Mouse (Mus musculus): ENCODE measurements at regions not wholly inside any gene's neighbourhood (a gene's known extent, or its start where the extent isn't known, plus 50 kb on each side); places are given as distances from the start of the nearest gene placed in this dataset.

DNA sequence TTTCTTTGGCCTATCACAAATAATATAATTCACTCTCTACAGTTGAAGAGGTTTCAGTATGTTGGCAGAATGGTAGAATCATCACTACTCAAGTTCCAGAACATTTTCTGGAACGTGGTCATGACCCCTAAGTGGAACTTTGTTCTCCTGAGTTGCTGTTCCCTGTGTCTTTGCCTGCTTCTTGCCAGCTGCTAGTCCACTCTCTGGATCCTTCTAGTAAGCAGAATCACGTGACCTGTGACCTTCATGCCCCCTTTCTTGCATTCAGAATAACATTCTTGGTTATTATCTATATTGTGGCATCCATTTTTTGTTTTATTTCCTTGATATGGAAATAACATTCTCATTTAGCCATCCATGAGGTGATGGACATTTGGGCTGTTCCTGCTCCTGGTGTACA is 291.5 kb upstream of the Sall1 start:
- no peak for DNase-seq (ENCODE audit: low read depth, low spot score)

DNA sequence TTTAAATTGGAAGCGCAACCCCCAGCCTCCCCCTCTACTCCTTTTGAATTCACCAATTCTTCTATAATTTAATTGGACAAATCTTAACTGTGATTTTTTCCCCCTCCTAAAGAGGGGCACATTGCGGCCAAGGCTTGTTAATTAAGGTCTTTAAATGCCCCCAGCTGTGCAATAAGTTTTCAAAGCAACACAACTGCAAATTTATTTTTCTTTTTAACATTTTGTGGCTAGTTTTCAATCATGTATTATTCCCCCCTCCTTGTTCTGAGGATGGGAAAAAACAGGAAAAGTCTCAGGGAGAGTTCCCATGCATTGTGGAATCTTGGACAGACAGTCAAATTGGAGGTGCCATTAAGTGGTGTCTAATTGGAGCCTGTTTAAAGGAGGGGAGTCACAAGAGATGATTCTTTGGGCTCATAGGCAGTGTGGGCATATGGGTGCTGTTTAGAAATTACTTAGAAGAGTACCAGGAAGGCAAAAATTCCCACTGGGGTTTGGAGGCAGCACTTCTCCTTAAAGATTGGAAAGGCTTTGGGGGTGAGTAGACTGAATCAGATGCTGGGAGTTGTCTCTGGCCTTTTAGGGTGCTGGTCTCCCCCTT is 281.9 kb upstream of the Sall1 start:
- no peak for DNase-seq (ENCODE audit: low read depth, low spot score)

DNA sequence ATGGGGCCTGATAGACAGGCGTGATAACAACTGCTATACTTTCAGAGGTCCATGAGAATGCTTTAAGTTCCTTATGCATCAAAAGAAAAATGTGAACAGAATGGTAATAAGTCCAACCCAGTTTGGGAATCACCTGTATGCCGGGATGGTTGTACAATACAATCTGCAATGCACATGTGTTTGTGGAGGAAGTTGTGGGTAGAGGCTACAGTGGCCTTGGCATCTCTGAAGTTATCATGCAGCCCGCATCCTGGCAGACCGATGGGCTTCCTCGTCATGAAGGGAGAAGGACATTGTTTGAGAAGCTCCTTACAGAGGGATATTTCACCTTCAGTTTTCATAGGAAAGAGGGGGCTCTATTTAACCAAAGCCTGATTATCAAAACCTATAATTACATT is 281.3 kb upstream of the Sall1 start:
- DNase-seq (ENCODE audit: low read depth, low spot score) = no peak

DNA sequence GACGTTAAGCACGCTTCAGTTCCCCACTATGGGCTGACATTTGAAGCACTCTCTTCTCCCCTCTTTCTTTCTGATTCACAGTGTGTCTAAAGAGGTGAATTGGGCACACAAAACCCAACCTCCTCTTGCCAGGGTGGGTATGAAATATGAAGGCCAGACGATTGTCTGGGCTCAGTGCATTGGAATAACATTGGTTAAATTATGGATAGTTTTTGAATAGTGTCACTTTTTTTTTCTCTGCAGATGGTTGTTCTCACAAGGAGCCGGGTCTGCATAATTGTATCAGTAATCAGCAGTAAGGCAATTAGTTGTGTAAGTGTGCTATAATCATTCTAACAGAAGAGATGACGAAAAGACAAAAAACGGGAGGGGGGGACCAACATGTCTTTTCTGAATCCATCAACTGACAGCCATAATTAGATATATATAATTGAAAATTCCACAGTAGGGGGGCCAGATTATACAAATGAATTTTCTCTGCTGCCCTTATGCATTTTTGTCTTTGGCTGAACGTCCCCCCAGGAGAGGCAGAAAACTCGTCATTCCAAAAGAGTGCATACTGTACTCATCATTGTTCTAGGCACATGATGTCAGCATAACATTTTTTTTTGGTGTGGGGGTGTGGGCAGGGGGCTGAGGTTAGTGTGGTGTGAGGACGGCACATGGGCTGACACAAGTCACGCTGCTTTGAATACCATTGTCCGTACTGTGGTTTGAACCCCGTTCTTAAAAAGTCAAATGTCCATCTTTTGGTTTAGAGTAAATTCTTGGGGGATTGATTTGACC is 280.7 kb upstream of the Sall1 start:
- no peak for DNase-seq (ENCODE audit: low read depth, low spot score)

DNA sequence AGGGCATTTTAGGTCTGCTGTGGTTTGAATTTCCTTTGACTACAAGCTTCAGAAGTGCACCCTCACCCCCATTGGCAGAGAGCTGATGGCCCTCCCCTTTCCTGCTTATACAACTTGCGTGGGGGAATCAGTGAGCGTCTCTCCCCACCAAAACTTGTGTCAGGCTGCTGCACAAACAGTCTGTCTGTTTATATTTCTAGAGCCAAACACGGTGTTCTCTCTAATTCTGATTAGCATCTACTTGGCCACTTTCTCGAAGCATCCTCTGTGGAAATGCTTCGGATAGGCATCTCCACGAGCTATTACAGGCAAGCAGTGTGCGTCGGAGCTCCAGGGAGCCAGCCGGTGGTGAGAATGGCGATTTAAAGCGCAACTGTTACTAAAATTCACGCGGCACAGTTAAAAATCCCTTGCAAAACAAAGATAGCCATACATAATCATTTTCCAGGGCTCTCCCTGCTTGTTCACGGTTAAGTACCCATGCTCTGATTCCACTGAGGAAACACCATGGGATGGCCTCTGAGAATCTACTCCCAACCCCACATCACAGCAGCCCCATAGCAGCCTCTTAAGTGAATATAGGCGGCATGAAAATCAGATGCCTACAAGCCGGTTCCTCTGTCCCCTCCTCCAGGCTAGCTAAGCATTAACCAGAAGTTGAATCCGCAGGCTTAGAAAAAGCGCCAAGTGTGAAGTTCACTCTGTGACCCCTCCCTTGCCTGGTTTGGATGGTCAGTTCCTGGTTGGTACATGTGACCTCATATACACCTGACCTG is 273.7 kb upstream of the Sall1 start:
- no peak for DNase-seq (ENCODE audit: low read depth, low spot score)

DNA sequence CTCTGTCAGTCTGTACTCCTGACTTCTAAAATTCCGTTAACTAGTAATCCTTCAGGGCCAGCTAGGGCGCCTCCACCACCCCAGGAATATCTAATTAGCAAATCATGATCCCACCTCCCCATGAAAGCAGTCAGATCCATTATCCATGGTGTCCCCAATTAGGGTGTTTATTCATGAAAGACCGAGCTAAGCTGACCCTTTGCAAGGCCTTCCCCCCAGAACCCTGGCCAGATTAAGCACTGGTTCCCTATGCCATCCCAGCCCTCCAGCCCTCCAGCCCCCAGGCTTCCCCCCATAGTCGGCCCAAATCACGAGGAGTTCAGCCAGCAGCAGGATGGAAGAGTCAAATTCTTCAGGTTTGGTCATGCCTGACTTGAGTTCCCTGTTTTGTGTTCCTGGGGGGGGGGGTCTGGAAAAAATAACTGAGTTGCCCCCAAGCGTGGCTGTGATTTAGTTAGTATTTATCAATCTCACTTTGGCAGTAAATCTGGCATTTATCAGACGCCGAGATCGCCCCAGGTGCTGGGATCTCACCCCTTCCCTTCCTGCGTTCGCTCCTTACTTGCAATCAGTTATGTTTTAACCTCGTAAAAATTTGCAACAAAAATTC is 272.7 kb upstream of the Sall1 start:
- no peak for DNase-seq (ENCODE audit: low read depth, low spot score)

DNA sequence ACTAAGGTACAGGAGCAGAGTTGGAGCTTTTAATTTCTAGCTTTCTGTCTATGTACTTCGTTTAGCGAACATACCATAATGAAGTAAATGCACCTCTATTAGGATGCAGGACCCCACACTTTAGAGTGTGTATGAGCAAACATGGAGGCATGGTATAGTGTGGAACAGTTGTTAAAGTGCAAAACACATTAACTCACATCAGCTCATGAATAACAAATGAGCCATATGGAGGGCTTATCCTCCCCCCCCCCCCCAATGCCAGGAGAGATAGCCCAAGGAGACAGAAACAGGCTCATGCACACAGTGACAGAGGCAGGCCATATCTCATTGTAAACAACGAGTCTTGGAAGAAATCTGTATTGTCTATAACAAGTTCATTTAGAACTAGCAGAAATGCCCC is 270.9 kb upstream of the Sall1 start:
- no peak for DNase-seq (ENCODE audit: low read depth, low spot score)

DNA sequence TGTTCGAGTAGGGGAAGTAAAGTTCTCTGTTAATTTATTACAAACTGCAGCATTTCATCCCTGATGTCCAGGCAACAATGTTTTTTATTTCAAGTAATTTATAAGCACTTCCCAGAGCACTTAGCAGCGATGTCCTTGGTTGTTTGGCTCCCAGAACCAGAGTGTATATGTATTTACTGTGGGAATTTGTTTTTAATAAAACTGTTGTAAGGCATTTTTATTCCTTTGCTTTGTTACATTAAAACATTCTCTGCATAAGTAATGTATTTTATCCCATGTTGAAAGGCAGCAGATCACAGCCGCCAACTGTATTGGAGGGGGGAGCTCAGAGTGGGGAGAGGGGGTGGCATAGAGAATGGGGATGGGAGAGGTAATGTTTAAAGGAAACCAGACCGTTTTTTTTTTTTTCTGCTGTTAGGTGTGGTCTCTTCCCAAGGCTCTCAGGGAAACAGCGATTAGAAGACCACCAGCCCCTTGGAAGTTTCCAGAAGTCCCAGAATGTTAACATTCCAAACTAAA is 266.8 kb upstream of the Sall1 start:
- DNase-seq (ENCODE audit: low read depth, low spot score) = no peak

DNA sequence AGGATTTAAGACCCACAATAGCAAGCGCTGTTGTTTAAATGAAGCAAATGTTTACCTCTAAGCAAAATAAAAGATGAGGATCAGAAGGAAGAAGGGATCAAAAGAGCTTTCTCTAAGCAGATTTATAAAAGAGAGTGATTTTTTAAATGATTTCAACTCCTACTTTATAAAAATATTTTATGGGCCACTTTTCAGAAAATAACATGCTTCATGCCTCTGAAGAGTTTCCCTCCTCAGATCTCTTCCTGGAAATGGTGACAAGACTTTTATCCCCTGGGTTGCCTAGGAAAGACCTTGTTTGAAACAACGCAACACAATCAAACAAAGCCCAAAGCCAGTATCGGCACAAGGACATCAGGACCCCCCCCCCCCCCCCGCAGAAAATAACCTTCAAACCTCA is 265.6 kb upstream of the Sall1 start:
- DNase-seq (ENCODE audit: low read depth, low spot score) = no peak

DNA sequence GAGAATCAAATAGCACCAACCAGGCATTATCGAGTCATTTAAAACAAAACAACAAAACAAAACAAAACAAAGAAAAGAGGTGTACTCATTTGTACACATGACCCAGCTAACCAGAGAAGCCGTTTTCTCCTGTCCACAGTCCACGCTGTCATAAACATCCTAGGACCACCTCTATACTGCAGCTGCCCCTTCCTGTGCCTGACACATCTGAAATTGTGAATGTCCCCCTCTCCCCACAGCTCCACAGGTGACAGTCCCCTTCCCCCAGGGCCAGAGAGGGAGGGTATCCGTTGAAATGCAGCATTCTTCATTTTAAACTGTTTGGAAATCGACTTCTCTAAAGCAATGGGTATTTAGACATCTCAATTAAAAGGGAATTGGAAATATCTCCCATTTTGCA is 265.0 kb upstream of the Sall1 start:
- DNase-seq (ENCODE audit: low read depth, low spot score) = no peak

DNA sequence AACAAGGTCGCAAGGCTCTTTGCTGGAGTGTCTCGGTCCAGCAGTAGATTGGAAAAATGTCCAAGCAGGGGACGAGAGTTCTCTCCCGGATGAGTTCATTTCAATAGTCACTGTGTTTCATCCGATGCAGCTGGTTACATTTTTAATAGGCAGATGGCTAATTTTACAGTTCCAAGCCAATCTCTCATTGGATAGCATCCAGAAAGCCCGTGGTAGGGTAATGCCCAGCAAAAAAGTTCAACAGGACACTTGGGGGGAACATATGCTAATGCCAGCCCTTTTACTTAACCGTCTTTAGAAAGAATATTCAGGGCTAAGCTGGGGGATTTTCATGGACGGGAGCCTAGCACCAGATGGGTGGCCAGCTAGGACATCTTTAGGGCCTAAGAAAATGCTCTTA is 264.6 kb upstream of the Sall1 start:
- no peak for DNase-seq (ENCODE audit: low read depth, low spot score)

DNA sequence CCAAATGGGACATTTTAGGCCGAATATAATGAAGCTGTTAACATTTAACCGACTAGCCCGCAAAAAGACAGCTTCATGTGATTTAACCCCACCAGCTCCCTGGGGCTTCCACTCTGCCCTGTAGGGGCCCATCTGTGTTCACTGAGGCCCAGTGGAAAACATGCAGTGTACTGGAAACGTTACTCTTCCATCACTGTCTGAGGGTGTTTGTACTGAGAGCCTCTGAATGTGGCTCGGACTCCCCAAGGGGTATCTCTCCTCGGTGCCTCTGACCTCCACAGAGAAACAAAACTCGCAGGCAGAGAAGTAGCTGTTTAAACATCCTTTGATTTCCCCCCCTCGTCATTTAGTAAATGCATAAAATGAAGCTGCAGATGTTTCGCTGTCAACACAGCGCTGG is 263.6 kb upstream of the Sall1 start:
- no peak for DNase-seq (ENCODE audit: low read depth, low spot score)

DNA sequence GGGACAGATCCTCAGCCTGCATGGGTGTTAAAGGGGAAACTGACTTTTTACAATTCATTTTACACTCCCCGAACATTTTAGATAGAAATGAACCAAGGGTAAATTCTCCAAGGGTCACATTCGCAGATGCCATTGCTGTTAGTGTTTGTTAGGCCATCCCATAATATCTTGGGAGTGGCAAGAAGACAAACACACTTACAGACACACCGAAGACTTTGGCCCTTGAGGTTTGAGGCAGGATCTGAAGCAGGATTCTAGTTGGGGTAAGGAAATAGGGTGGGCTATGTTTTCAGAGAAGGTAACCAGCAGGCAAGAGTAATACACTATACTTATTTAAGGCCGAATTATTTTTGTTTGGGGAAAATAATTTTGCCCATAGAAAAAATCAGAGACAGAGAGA is 263.1 kb upstream of the Sall1 start:
- no peak for DNase-seq (ENCODE audit: low read depth, low spot score)

DNA sequence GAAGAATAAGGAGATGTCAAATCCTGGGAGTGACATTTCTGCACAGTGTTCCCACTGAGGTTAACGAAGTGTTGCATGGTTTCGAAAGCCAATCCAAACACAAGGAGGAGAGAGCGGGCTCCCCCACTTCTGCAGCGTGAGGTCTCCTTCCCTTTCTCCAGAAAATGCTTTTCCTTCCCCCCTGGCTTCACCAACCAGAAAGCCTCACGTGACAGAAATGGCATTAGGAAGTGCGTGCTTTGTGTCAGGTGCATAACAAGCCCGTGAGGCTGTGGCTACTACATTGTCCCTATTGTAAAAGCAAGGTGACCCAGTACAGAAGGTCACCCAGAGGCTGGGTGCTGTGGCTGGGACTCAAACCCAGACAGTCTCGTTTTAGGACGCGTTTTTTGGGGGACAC is 260.2 kb upstream of the Sall1 start:
- no peak for DNase-seq (ENCODE audit: low read depth, low spot score)

DNA sequence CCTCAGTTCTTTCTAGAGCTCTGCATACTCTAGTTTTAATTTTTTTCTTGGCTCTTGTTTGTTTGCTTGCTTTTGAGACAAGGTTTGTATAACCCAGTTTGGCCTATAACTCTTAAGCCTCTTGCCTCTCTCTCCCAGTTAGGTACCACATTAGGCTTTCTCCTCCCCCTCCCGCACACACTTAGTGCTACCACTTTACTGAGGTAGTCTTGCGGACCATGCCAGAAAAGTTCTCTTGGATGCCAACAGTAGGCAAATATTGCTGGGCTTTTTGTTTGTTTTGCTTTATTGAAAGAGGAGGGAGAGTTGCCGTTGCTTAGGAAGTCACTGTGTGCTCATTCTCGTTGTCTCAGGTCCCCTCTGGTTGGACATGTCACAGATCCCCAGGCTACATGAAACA is 259.4 kb upstream of the Sall1 start:
- DNase-seq (ENCODE audit: low read depth, low spot score) = no peak

DNA sequence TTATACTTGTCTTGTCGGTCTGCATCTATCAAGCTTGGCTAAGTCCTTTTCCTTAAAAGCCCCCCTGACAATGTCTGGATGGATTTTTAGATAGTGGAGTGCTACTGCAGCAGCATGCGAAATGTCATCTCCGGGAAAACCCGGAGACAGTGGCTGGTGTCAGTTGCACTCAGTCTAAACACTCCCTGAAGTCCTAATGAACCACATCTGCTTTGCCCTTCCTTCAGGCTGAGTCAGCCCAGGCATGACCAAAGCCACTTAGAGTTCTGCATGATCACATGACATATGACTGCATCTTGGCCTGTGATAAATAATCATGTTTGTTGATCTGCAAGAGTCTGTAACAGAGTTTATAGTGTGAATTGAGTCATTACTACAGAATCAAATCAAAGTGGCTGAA is 255.7 kb upstream of the Sall1 start:
- no peak for DNase-seq (ENCODE audit: low read depth, low spot score)

DNA sequence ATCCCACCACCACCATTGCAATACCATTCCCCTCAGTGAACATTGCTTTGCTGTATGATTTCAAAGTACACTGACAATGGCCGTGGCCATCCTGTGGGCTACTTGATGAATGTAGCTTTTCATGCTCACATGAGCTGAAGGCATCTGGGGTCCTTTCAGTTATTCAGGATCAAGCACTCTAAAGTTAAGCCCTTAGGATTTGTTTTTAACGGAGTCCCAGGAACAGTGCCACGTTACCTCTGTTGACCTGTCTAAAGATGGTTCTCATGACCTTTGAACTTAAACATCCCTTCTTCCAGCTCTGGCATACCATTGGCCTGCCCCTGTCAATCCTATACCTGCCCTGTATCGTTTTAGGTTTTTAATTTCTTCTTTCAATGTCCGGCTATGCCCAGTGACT is 251.7 kb upstream of the Sall1 start:
- no peak for DNase-seq (ENCODE audit: low read depth, low spot score)

DNA sequence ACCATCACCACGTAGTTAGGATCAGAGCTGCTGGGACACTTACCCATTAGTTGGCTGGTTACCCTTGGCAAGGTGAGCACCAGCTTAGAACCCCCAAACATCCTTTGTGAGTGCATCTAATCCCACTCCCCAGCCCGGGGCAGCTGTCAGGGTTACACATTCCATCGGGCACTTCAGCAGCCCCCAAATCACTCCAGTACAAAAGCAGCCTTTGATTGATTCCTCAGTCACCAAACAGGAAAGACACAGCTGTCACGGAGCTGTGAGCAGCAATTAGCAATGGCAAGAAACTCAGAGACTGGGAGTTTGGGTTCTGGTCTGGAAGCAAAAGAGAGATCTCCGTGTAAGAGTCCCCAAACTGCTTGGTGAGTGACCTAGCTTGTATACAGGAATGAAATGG is 245.1 kb upstream of the Sall1 start:
- no peak for DNase-seq (ENCODE audit: low read depth, low spot score)

DNA sequence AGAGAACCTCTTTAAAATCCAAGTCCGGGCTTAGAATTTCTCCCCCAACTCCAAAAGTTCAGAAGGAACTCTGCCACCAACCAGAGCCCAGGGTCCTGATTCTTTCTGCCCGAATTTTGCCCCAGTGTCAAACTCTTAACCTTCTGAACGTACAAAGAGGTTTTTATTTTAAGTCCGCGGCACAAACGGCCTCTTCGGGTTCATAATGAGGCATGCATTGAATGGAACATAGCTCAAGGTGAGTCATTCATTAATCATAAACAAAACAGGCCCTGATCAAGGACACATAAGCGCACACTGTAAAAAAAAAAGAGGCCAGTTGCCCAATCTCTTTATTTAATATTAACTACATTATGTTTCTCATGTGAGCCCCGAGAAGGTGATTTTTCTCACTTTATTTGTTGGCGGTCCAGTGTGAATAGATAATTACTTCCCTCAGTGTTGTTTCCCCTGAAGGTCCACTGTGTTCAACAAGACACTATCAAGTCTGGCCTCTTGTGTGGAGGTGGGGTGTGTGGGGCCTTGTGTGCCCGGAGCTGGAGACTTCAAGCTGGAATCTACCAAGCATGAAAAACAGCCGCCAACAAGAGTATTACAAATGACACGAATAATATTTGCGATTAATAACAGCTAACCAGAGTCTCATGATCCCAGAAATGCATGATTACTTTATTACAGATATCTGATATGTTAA is 241.1 kb upstream of the Sall1 start:
- no peak for DNase-seq (ENCODE audit: low read depth, low spot score)

DNA sequence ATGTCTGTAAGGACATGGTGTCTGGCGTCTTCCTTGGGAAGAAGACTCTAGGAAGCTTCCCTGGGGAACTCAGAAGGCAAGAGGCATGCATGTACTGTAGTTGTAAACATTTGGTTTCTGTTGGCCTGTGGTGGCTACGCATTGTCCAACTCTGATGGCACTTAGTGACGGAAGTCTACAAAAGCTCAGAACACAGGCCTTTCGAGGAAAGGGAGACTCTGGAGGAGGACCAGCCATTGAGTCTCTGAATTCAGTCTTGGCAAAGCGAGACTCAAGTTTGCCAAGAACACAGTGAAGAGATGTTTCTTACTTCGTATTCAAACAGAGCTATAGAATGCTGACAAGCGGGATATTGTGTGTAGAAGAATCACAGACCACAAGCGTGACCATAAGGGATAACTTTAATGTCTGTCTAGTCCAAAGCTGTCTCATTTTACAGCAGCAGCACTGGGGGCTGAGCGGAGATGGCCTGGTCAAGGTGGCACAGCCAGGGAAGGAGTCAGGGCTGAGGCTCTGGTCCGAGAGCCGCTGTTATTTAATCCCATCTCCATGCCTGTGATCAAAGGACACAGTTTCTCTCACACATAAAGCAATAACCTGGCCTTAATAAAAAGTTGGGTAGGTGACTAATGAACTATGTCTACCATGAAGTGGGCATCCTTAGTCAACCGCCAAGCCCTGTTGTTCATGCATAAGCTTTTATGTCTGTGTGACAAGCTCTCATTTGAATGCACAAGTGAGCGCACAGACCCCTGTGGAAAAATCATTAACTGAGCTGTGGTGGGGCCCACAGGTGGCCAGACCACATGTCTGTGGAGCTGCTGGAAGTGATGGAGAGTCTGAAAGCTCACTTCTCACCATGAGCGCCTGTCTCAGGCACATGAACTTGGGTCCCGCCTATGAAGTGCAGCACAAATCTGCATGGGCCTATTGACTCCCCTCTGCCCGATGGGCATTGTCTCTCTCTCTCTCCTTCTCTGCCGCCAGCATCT is 239.4 kb upstream of the Sall1 start:
- DNase-seq (ENCODE audit: low read depth, low spot score) = no peak
